Mouse (Mus musculus): ENCODE measurements around the gene Olfr670.
"Not testable (repeated sequence)": the region's sequence is repeated elsewhere in the genome, so short reads cannot be mapped to it uniquely, and the experiment has no call there.

The Olfr670 gene

GRCm38 (mm10) chr7:104962520-104962919, at the start of gene Olfr670:
Gene Olfr670 (minus strand): TSS chr7:104962620.
- DNase-seq (ENCODE audit: low read depth, low spot score), result no peak

- DNase-seq (ENCODE audit: low read depth, low spot score), result no peak
These were observed 39.5 kb upstream of the Olfr670 start, which contains the start of gene Olfr672 for GRCm38 (mm10) chr7:105001929-105002328. Gene Olfr672 (minus strand): TSS chr7:105002029.

GRCm38 (mm10) chr7:104979026-104979425, 16.6 kb upstream of the Olfr670 start, which contains the start of gene Olfr671:
Gene Olfr671 (minus strand): TSS chr7:104979126.
- no peak for DNase-seq (ENCODE audit: low read depth, low spot score)

GRCm38 (mm10) chr7:104972507-104972906, 10.1 kb upstream of the Olfr670 start:
- not testable (repeated sequence) for DNase-seq (ENCODE audit: low read depth, low spot score)

- DNase-seq (ENCODE audit: low read depth, low spot score), result not testable (repeated sequence)
These were observed 12.2 kb downstream of the Olfr670 start for GRCm38 (mm10) chr7:104950234-104950633.

- DNase-seq (ENCODE audit: low read depth, low spot score), result no peak
These were observed 28.5 kb downstream of the Olfr670 start, which contains the start of gene Olfr669 for GRCm38 (mm10) chr7:104933940-104934339. Gene Olfr669 (plus strand): TSS chr7:104934240.

- no peak for DNase-seq (ENCODE audit: low read depth, low spot score)
These were observed 34.5 kb downstream of the Olfr670 start, which contains the start of gene Olfr668 for GRCm38 (mm10) chr7:104927957-104928356. Gene Olfr668 (minus strand): TSS chr7:104928057.

- no peak for DNase-seq (ENCODE audit: low read depth, low spot score)
These were observed 41.0 kb downstream of the Olfr670 start, which contains the start of gene Olfr667 for GRCm38 (mm10) chr7:104921382-104921781. Gene Olfr667 (minus strand): TSS chr7:104921482.

Measured in retina, postnatal 7 days (tissue).